Mouse (Mus musculus) fat pad, adult 2 months (tissue): ENCODE results near the gene Ptpn23.
"Not testable (repeated sequence)": the region's sequence is repeated elsewhere in the genome, so short reads cannot be mapped to it uniquely, and the experiment has no call there.

Experiments
- DNase-seq: peaks from one replicate; pipeline ENCODE4 v3.0.0-alpha.2; 2011; ENCODE audit warnings: low read depth, low spot score; ENCODE audit errors: extremely low read depth

The Ptpn23 gene

DNA sequence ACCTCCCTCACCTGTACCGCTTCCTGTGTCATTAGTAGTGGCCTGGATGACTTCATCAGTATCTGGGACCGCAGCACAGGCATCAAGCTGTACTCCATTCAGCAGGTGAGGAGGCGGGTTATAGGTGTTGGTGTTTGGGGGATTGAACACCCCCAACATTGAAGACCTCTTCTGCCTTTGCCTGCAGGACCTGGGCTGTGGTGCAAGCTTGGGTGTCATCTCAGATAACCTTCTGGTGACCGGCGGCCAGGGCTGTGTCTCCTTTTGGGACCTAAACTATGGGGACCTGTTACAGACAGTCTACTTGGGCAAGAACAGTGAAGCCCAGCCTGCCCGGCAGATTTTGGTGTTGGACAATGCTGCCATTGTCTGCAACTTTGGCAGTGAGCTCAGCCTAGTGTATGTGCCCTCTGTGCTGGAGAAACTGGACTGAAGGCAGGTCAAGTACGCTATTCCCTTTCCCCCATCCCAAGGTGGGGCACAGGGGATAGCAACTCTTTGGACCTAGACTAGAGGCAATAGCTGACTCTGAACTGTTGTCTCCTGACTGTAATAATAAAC lies 23.6 kb downstream of the Ptpn23 start:
- DNase-seq: no peak

- no peak for DNase-seq
Observed at GRCm38 (mm10) chr9:110381292-110381691, 26.7 kb downstream of the Ptpn23 start.

- no peak for DNase-seq
Observed at GRCm38 (mm10) chr9:110380662-110381061, 27.4 kb downstream of the Ptpn23 start.

- DNase-seq: no peak
Observed at GRCm38 (mm10) chr9:110379361-110379760, 28.7 kb downstream of the Ptpn23 start.

GRCm38 (mm10) chr9:110377655-110378054 lies 30.4 kb downstream of the Ptpn23 start:
- DNase-seq: not testable (repeated sequence)

GRCm38 (mm10) chr9:110375668-110376067 lies 32.3 kb downstream of the Ptpn23 start:
- DNase-seq: no peak

GRCm38 (mm10) chr9:110373871-110374270 lies 34.1 kb downstream of the Ptpn23 start:
- no peak for DNase-seq

DNA sequence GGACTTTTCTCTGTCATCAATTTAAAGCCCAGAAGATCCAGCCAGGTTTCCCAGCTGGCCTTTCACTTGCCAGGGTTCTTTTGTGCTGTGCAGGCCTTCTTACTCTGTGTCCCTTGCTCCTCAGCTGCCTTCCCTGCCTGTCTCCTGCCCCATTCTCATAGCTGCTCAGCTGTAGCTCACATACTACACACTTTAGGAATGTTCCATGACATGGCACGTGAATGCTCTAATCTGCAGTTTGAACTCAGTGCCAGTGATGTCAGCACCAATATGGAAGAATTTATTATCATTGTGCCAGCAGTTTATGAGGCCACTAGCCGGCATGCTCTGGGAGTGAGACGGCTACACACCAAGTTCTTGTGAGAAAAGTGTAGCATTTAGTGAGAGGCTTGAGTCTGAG lies 38.2 kb downstream of the Ptpn23 start:
- DNase-seq: no peak

GRCm38 (mm10) chr9:110366746-110367145 lies 41.3 kb downstream of the Ptpn23 start:
- DNase-seq: no peak

GRCm38 (mm10) chr9:110362337-110362736 lies 45.7 kb downstream of the Ptpn23 start:
- DNase-seq: no peak

GRCm38 (mm10) chr9:110361299-110361698 lies 46.7 kb downstream of the Ptpn23 start:
- DNase-seq: no peak

- DNase-seq: peak; percentile 71
Observed at GRCm38 (mm10) chr9:110358341-110358740, 49.7 kb downstream of the Ptpn23 start.

GRCm38 (mm10) chr9:110351932-110352632 lies 55.9 kb downstream of the Ptpn23 start:
- DNase-seq: no peak

GRCm38 (mm10) chr9:110351350-110351749 lies 56.7 kb downstream of the Ptpn23 start:
- DNase-seq: no peak

DNA sequence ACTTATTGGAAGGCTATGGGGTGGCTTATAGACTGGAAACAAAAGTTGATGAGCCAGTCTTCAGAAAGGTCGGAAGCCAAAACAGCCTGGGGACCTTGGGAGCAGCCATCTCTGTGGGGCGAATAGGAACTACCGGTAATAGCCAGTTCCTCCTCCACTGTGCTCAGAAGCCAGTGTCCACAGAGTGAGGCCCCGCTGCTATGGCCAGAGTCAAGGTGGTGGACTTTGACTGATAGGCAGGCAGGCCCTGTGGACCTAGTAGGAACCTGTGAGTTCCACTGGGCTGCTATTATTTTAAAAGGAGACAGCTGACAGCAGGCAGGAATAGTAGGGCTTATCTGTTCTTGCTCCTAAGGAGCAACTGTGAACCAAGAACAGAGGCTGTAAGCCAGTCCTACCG lies 57.4 kb downstream of the Ptpn23 start:
- peak; percentile 58 for DNase-seq

DNA sequence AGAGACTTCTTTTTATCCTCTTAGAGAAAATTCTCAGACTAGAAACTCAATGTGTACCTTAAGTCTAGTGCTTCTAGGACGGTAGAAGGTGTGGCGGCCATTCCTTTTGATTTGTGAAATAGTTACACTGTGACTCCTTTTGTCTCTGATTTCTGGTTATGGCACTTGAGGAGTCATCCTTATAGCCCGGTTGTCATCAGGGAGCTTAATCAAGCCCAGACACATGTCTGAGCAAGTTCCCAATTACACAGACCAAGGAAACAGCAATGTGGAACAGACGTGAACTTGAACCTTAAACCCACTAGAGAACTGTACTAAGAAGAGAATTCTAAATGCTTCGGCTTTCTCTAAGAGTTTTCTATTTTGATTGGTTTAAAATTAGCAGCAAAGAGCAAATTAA lies 57.8 kb downstream of the Ptpn23 start:
- peak; percentile 88 for DNase-seq

DNA sequence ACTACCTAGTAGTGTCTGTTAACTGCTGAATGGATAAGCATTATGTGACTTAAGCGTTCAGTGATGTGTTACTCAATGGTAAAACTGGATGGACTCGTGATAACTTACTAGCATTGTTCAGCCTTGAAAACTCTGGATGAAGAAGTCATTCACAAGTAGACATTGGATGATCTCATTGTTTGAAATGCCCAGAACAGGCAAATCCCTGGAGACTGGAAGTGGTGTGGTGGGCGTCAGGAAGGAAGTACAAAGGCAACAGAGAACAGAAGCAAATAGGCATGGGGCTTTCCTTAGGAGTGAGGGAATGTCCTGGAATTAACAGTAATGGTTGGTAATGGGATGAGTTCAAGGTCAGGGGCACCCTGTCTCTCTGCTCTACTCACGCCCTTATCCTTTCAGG lies 59.1 kb downstream of the Ptpn23 start:
- DNase-seq: no peak

GRCm38 (mm10) chr9:110345057-110345739 lies 62.8 kb downstream of the Ptpn23 start:
- no peak for DNase-seq

DNA sequence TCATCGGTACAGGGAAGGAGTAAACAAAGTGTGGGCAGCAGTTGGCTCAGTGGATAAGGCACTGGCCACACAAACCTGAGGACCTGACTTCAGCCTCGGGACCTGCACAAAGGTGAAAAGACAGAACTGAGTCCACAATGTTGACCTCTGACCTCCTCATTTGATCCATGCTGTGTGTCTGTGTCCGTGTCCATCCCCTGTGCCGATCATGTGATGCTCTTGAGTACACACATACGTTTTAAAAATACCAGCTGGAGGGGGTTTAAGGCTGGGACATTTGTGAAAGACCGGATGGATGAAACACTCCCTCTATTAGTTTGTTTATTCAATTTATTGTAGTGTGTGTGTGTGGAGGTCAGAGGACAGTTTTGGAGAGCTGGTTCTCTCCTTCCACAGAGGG lies 64.2 kb downstream of the Ptpn23 start:
- DNase-seq: no peak

DNA sequence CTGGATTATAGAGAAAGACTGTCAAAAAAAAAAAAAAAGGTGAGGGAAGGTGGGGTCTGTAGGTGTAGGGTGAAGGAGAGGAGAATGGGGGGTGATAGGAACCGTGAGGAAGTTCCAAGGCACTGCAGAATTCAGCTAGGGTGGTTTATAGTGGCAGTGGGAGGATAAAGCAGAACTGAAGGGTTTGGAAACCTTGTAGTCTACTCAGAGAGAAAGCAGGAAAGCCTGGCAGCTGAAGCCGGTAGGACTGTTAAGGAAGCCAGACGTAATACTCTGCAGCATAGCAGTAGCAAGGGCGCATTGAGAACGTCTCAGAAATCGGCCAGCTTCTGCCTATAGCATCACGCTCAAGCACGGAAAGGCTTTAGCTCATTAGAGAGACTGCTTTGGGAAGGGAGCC lies 66.0 kb downstream of the Ptpn23 start:
- no peak for DNase-seq

DNA sequence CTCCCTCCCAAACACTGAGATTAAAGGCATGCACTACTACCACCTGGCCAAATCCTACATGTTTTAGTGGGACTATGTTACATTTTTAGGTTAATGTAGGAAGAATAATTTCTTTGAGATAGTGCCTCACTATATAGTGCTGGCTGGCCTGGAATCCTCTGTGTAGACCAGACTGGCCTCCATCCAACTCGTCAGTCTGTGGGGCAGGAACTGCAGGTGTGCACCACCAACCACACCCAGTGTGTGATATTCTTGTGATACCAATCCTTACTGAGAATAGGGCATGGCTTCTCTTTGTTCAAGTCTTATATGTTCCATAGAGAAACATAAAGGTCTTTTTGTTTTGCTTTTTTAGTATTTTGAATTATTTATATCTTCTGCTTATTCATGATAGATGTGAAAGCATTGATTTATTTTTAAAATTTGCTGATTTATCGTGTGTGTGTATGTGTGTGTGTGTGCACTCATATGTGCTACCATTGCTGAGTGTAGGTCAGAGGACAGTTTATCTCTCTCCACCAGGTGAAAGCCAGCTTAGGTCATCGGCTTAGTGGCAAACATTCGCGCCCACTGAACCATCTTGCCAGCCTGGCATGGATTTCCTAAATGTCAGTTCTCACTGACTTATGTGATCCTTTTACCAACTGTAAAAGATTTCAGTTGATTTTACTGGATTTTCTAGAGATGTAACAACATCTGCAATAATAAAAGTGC lies 67.8 kb downstream of the Ptpn23 start:
- no peak for DNase-seq
